Mouse (Mus musculus) thymus, adult 2 months (tissue): ENCODE results near the gene Cc2d1a. TPM values are rescaled to one million over a fixed set of nuclear protein-coding genes. Genes with fewer than 3 reads are reported as not detected.

Source experiments
- DNase-seq: peaks from one replicate; pipeline ENCODE4 v3.0.0; 2021
- H3K27ac ChIP-seq: fragments of 200-500 bp; 2 replicates; pipeline ENCODE4 v1.5.1; 2012; ENCODE audit warnings: low read length, control low read depth; ENCODE audit not compliant: control insufficient read depth, insufficient read depth
- H3K27me3 ChIP-seq: fragments of 200-500 bp; 2 replicates; pipeline ENCODE4 v1.6.1; 2012; ENCODE audit warnings: mild to moderate bottlenecking, low read length, moderate library complexity, mixed read lengths; ENCODE audit not compliant: control insufficient read depth, insufficient read depth
- H3K36me3 ChIP-seq: fragments of 200-500 bp; 2 replicates; pipeline ENCODE4 v1.6.1; 2012; ENCODE audit warnings: mild to moderate bottlenecking, low read length, moderate library complexity; ENCODE audit not compliant: control insufficient read depth, insufficient read depth
- H3K4me1 ChIP-seq: fragments of 200-500 bp; replicated peaks from 2 replicates; pipeline ENCODE4 v1.6.1; 2012; ENCODE audit warnings: low read length; ENCODE audit not compliant: control insufficient read depth, insufficient read depth
- H3K4me3 ChIP-seq: fragments of 200-500 bp; 2 replicates; pipeline ENCODE4 v1.5.1; 2012; ENCODE audit warnings: mild to moderate bottlenecking, low read length, control low read depth, moderate library complexity; ENCODE audit not compliant: control insufficient read depth, insufficient read depth
- CTCF ChIP-seq: fragments of 200-500 bp; IDR thresholded peaks from 2 replicates; pipeline ENCODE4 v1.5.1; 2012; ENCODE audit warnings: mild to moderate bottlenecking, control low read depth, low read length, moderate library complexity, borderline replicate concordance; ENCODE audit not compliant: control insufficient read depth, poor library complexity, insufficient read depth; ENCODE audit errors: extremely low read depth
- POLR2A ChIP-seq: fragments of 200-500 bp; IDR thresholded peaks from 2 replicates; pipeline ENCODE4 v1.6.1; 2012; ENCODE audit warnings: mild to moderate bottlenecking, low read length, control low read depth, moderate library complexity; ENCODE audit not compliant: control insufficient read depth, poor library complexity, insufficient read depth; ENCODE audit errors: extremely low read depth
- WGBS: fragments of 180-500 bp; shearing (Covaris S2); methylation state at CpG from one replicate; pipeline ENCODE4 v1.1.7; 2018; 5-methylcytosine and 5-hydroxymethylcytosine counted together
- polyA plus RNA-seq: library from polyadenylated mRNA; depleted of rRNA; stranded (reverse); fragments of >200 nt; gene quantifications from 2 replicates; pipeline ENCODE4 v1.2.3, GENCODE M21; 2012

Gene Cc2d1a
- polyA plus RNA-seq, 1 experiment: 54.6 TPM

GRCm38 (mm10) chr8:84106216-84107040, 41.3 kb downstream of the Cc2d1a start:
- 93% methylated on average over 6 of the region's 6 CpGs for WGBS
- no peaks in the 10 kb centered on the region for H3K27me3 ChIP-seq
- H3K27ac ChIP-seq: no peak overlapping the region
- DNase-seq: no peak
- no peak overlapping the region for H3K4me3 ChIP-seq
- peaks cover 21% of the 10 kb centered on the region for H3K4me1 ChIP-seq
- TF ChIP-seq CTCF (no peak), POLR2A (no peak)
- no peaks in the 10 kb centered on the region for H3K36me3 ChIP-seq

GRCm38 (mm10) chr8:84105676-84106075, 42.1 kb downstream of the Cc2d1a start:
- H3K27me3 ChIP-seq: no peaks in the 10 kb centered on the region
- no peak overlapping the region for H3K4me3 ChIP-seq
- H3K36me3 ChIP-seq: no peaks in the 10 kb centered on the region
- 83% methylated on average over 2 of the region's 2 CpGs for WGBS
- TF ChIP-seq POLR2A: no peak
- no peak for TF ChIP-seq CTCF
- DNase-seq: no peak
- peaks cover 21% of the 10 kb centered on the region for H3K4me1 ChIP-seq
- no peak overlapping the region for H3K27ac ChIP-seq

GRCm38 (mm10) chr8:84104697-84105609, 42.8 kb downstream of the Cc2d1a start, which contains the start of gene Dcaf15:
Gene Dcaf15, minus strand, starts transcription at chr8:84104768.
- no peaks in the 10 kb centered on the region for H3K27me3 ChIP-seq
- WGBS: 12% methylated on average over 42 of the region's 42 CpGs
- peaks cover 21% of the 10 kb centered on the region for H3K4me1 ChIP-seq
- no peaks in the 10 kb centered on the region for H3K36me3 ChIP-seq
- H3K27ac ChIP-seq: no peak within 1 kb of the TSS; the same call in 1 of the 2 replicates
- H3K4me3 ChIP-seq: peak within 1 kb of the TSS; percentile 62
- TF ChIP-seq POLR2A (peak; percentile 57; the same call in 1 of the 2 replicates), CTCF (no peak)
- peak; percentile 99 for DNase-seq

GRCm38 (mm10) chr8:84104221-84104620, 43.5 kb downstream of the Cc2d1a start:
- WGBS: under 1% methylated on average over 23 of the region's 29 CpGs
- no peaks in the 10 kb centered on the region for H3K27me3 ChIP-seq

GRCm38 (mm10) chr8:84103601-84104000, 44.1 kb downstream of the Cc2d1a start:
- TF ChIP-seq CTCF (no peak), POLR2A (no peak)
- WGBS: 41% methylated on average over 3 of the region's 3 CpGs
- Histone ChIP-seq H3K4me3 (peak overlapping the region; percentile 62), H3K4me1 (peaks cover 21% of the 10 kb centered on the region), H3K27ac (no peak overlapping the region), H3K36me3 (peaks cover 2% of the 10 kb centered on the region; the same call in 1 of the 2 replicates), H3K27me3 (no peaks in the 10 kb centered on the region)
- DNase-seq: no peak

More at GRCm38 (mm10) chr8:84104221-84104620, 43.5 kb downstream of the Cc2d1a start:
- Histone ChIP-seq H3K4me3 (peak overlapping the region; percentile 62), H3K36me3 (no peaks in the 10 kb centered on the region), H3K4me1 (peaks cover 21% of the 10 kb centered on the region), H3K27ac (no peak overlapping the region; the same call in 1 of the 2 replicates)
- no peak for TF ChIP-seq POLR2A
- TF ChIP-seq CTCF: no peak
- DNase-seq: peak; percentile 86
